Mouse (Mus musculus) embryo, embryonic 11 days (tissue): ENCODE measurements around the gene Shisa6.

ENCODE experiments used
- DNase-seq: peaks from one replicate; pipeline ENCODE4 v3.0.0-alpha.2; 2015

Shisa6 gene

GRCm38 (mm10) chr11:66222133-66222532 is 303.6 kb downstream of the Shisa6 start:
- no peak for DNase-seq

DNA sequence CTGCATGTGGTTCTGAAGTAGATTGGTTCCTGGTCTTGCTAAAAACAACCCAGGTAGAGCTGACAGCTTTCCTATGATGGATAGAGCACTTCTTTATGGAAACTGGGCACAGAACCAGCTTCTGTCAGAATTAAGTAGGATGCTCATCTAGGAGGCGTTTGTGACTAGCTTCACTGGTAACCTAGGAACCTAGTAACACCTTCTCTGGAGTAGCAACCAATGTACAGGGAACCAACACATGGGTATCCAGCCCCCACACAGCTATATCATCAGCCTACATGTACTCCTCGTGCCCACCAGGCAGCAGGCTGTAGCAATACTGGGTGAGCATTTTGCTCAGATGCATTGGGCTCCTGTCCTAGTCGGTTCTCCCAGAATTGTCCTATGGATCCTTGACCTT is 307.3 kb downstream of the Shisa6 start:
- DNase-seq, result no peak

- DNase-seq, result peak; percentile 11
Measured at GRCm38 (mm10) chr11:66188627-66189287, 337.0 kb downstream of the Shisa6 start.

- no peak for DNase-seq
Measured at GRCm38 (mm10) chr11:66188146-66188545, 337.6 kb downstream of the Shisa6 start.

- no peak for DNase-seq
Measured at GRCm38 (mm10) chr11:66177781-66178180, 348.0 kb downstream of the Shisa6 start.

DNA sequence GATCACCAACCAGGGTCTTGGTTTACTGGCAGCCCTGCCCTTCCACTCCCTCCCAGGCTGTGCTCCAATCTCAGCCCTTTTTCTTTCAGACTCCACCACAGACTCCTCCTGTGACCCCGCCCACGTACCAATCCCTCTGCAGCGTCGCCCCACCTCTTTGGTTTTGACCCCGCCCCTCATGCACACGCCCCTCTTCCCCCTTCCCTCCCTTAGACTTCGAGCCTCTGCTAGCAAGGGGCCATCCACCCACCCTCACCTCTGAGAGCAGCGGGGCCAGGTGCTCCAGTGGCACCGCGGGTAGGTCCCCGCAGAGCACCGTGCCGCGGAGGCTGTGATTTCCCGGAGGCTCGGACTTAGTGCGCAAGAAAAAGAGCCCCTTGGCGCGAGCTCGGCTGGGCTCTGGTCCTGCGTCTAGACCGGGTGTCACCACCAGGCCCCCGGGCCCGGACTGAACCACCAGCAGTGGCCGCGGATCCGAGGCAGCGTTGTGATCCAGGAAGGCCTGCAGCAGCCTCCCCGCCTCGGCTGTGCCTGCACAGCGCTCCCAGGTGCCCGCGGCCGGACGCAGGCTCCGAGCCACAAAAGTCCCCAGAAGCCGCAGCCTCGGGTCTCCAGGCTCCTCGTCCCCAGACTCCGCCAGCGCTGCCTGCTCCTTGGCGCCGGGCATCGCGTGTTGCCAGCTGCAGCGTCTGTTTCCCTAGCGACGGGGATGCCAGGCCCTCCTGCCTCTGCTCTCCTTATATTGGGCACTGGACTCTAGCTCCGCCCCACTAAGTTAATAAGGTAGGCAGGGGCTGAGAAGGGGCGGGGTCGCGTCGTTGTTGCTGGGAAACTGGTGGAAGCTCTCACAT is 357.7 kb downstream of the Shisa6 start, which contains the start of gene Dnah9:
TSS of gene Dnah9 (minus strand) at position 751 of the 851 bp plus-strand sequence.
- peak; percentile 90 for DNase-seq

DNA sequence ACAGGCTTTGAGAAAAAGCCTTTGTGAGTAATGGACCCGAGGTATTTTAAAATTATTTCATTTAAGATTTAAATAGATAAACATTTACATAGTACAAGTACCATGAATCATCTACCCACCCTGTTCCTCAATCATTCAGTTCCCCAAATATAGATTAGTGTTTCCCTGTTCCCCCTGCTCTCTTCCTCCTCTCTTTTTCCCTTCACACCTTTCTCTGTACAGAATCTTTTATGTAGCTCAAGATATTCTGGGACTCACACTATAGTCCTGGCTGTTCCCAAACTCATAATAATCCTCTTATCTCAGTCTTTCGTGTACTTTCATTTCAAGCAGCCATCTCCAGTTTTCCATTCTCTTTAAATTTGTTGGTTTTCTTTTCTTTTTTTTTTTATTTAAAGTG is 361.7 kb downstream of the Shisa6 start:
- no peak for DNase-seq
